Mouse (Mus musculus): Measurements from ENCODE around the gene Plod3. TPM values are rescaled to one million over a fixed set of nuclear protein-coding genes. Genes with fewer than 3 reads are reported as not detected.

The Plod3 gene
- polyA plus RNA-seq, 1 experiment = not detected

DNA sequence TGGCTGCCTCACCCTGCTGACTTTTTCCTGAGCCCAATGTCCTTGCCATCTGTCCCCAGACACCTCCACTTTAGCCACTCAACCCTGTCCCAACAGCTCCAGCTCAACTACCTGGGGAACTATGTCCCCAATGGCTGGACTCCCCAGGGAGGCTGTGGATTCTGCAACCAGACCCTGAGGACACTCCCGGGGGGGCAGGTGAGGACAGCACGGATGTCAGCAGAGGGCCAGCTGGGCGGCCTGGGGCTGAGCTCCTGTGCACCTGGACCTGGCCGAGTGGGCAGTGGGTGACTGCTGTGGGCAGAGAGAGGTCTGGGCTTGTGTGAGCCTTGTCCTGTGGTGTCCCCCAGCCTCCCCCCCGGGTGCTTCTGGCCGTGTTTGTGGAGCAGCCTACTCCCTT is 3.0 kb downstream of the Plod3 start:
- TF ChIP-seq POLR2A (IDR thresholded peaks at IDR 0.05; ENCODE audit: insufficient read depth, low read depth, low read length) (no peak), CTCF (IDR thresholded peaks at IDR 0.05; ENCODE audit: insufficient read depth, low read depth, low read length) (no peak)
- 94% methylated on average over 6 of the region's 6 CpGs for WGBS
- H3K4me3 ChIP-seq (ENCODE audit: insufficient read depth, low read depth, low read length) = no peak overlapping the region
- peaks cover 12% of the 10 kb centered on the region for H3K4me1 ChIP-seq (ENCODE audit: control insufficient read depth, insufficient read depth, low read length)
- H3K27ac ChIP-seq (ENCODE audit: insufficient read depth, low read depth, low read length) = no peak overlapping the region

DNA sequence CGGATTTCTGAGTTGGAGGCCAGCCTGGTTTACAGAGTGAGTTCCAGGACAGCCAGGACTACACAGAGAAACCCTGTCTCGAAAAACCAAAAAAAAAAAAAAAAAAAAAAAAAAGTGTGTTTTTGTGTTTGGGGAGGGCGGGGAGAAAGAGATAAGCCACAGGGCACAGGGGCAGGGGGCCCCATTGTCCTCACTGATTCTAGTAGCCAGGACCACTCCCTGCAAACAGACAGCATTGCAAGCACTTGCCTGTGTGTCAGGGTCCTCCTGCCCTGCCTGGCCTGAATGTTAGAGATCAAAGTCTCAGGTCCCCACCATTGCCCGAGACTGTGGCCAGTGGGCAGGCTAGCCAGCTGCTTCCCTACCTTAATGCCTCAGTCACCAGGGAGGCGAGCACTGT is 12.6 kb downstream of the Plod3 start:
- 79% methylated on average over 5 of the region's 5 CpGs for WGBS
- Histone ChIP-seq H3K27ac (ENCODE audit: insufficient read depth, low read depth, low read length) (no peak overlapping the region), H3K4me1 (ENCODE audit: control insufficient read depth, insufficient read depth, low read length) (peaks cover 15% of the 10 kb centered on the region), H3K4me3 (ENCODE audit: insufficient read depth, low read depth, low read length) (no peak overlapping the region)
- TF ChIP-seq CTCF (IDR thresholded peaks at IDR 0.05; ENCODE audit: insufficient read depth, low read depth, low read length) = no peak
- no peak for TF ChIP-seq POLR2A (IDR thresholded peaks at IDR 0.05; ENCODE audit: insufficient read depth, low read depth, low read length)

DNA sequence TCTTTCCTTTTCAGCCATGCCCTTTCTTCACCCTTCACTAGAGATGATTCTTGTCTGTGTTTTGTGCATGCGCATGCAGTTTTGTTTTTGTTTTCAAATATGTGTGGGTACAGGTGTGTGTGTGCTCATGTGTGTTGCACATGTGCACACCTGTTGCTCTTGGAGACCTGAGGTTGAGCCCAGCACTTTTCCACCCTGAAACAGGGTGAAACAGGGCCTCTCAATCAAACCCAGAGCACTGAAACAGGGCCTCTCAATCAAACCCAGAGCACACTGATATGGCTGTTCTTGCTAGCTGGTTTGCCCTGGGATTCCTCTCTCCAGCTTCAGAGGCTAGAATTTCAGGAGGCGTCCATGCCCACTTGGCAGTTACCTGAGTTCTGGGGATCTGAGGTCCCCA is 13.8 kb downstream of the Plod3 start:
- no peak for TF ChIP-seq CTCF (IDR thresholded peaks at IDR 0.05; ENCODE audit: insufficient read depth, low read depth, low read length)
- WGBS = 85% methylated on average over 2 of the region's 2 CpGs
- Histone ChIP-seq H3K4me1 (ENCODE audit: control insufficient read depth, insufficient read depth, low read length) (peaks cover 15% of the 10 kb centered on the region), H3K27ac (ENCODE audit: insufficient read depth, low read depth, low read length) (no peak overlapping the region), H3K4me3 (ENCODE audit: insufficient read depth, low read depth, low read length) (no peak overlapping the region)

DNA sequence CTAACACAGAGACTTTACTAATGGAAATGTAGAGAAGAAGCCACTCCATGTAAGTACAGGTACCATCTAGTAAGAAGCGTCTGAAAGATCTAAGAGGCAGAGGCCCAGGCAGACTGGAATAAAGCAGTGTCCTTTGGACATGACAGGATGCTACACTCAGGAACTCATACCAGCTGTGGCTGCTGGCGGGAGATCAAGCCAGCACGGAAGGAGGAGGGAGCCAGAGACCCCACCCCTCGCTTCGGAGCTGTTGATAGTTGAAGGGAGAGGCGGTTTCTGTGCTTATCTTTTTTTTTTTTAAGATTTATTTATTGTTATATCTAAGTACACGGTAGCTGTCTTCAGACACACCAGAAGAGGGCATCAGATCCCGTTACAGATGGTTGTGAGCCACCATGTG is 20.5 kb downstream of the Plod3 start:
- WGBS = 44% methylated on average over 8 of the region's 8 CpGs
- Histone ChIP-seq H3K4me3 (ENCODE audit: insufficient read depth, low read depth, low read length) (no peak overlapping the region), H3K27ac (ENCODE audit: insufficient read depth, low read depth, low read length) (no peak overlapping the region), H3K4me1 (ENCODE audit: control insufficient read depth, insufficient read depth, low read length) (no peaks in the 10 kb centered on the region)
- TF ChIP-seq CTCF (IDR thresholded peaks at IDR 0.05; ENCODE audit: insufficient read depth, low read depth, low read length) (no peak), POLR2A (IDR thresholded peaks at IDR 0.05; ENCODE audit: insufficient read depth, low read depth, low read length) (no peak)

DNA sequence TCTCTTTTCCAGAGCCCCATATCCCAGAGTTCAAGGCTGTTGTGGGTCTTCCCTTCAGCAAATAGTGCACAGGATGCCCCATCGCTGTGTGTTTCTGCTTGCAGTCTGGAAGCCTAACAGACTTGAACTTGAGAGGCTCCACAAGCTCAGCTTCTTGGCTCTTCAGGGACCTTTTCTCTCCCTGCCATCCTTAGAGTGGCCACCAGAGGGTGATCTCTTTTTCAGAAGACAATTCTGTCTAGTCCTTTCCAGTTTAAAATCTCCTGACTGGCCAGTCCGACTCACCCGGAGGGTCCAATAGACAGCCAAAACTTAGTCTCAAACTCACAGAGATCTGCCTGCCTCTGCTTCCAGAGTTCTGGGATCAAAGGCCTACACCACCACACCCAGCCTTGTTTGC is 23.2 kb downstream of the Plod3 start:
- no peaks in the 10 kb centered on the region for H3K4me1 ChIP-seq (ENCODE audit: control insufficient read depth, insufficient read depth, low read length)
- no peak overlapping the region for H3K4me3 ChIP-seq (ENCODE audit: insufficient read depth, low read depth, low read length)
- TF ChIP-seq POLR2A (IDR thresholded peaks at IDR 0.05; ENCODE audit: insufficient read depth, low read depth, low read length) (no peak), CTCF (IDR thresholded peaks at IDR 0.05; ENCODE audit: insufficient read depth, low read depth, low read length) (no peak)
- 21% methylated on average over 3 of the region's 3 CpGs for WGBS
- no peak overlapping the region for H3K27ac ChIP-seq (ENCODE audit: insufficient read depth, low read depth, low read length)

DNA sequence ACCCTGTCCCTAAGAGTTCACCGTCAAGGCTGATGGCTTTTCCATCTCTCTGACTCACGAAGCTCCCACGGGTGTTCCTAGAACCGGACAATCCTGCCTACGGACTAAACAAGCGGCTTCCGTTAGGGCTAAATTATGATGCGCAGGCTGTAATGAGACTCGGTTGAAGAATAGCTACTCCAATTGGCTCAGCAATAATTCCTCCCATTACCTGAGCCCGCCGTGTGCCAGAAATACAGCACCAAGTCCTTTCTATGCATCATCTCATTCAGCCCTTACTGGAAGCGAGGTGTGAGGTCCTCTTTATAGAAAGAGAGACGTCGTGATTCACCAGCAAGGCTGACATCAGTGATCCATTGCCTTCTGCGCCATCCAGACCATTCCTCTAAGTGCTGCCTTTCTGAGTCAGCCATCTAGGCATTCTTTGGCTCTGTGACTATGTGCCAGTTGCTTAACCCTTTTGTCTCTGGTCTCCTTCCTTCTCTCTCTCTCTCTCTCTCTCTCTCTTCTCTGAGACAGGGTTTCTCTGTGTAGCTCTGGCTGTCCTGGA is 25.7 kb downstream of the Plod3 start:
- no peak overlapping the region for H3K4me3 ChIP-seq (ENCODE audit: insufficient read depth, low read depth, low read length)
- 74% methylated on average over 15 of the region's 15 CpGs for WGBS
- H3K4me1 ChIP-seq (ENCODE audit: control insufficient read depth, insufficient read depth, low read length) = no peaks in the 10 kb centered on the region
- TF ChIP-seq POLR2A (IDR thresholded peaks at IDR 0.05; ENCODE audit: insufficient read depth, low read depth, low read length) (no peak), CTCF (IDR thresholded peaks at IDR 0.05; ENCODE audit: insufficient read depth, low read depth, low read length) (no peak)
- no peak overlapping the region for H3K27ac ChIP-seq (ENCODE audit: insufficient read depth, low read depth, low read length)

DNA sequence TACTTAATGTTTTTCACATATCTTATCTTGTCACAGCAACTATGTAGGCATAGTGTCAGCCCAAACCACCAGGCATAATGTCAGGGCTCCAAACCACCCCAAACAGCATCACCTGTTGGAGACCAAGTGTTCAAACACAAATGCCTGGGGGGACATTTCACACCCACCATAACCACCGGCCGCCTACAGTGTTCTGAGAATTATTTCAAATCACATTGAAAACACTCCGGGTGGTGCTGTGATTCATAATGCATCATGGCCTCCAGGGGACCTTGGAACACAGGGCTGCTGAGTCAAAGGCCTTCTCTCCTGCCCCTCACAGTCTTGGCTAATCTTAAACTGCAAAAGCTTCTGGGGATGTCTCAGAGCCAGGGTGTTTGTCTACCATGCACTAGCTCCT is 29.1 kb downstream of the Plod3 start:
- 65% methylated on average over 3 of the region's 3 CpGs for WGBS
- no peak overlapping the region for H3K27ac ChIP-seq (ENCODE audit: insufficient read depth, low read depth, low read length)
- no peaks in the 10 kb centered on the region for H3K4me1 ChIP-seq (ENCODE audit: control insufficient read depth, insufficient read depth, low read length)
- TF ChIP-seq POLR2A (IDR thresholded peaks at IDR 0.05; ENCODE audit: insufficient read depth, low read depth, low read length) (no peak), CTCF (IDR thresholded peaks at IDR 0.05; ENCODE audit: insufficient read depth, low read depth, low read length) (no peak)
- H3K4me3 ChIP-seq (ENCODE audit: insufficient read depth, low read depth, low read length) = no peak overlapping the region

DNA sequence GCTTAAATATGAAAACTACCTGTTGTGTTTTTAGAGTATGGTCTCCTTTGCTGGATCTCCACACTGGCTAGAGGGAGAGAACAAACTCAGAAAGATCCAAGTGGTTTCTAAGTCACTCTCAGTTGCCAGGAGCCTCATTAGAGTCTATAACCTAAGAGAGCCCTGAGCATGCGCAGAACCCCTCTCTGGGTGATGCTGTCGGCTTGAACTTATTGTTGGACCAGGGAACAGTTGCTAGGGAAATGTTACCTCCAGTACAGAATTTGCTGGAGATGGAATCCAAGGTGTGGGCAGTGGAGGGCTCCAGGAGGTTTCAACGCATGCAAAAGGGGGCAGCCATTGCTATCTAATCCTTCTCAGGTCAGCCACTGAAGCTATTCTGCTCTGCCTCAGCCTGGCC is 37.5 kb downstream of the Plod3 start:
- no peak overlapping the region for H3K4me3 ChIP-seq (ENCODE audit: insufficient read depth, low read depth, low read length)
- H3K4me1 ChIP-seq (ENCODE audit: control insufficient read depth, insufficient read depth, low read length) = peaks cover 9% of the 10 kb centered on the region
- TF ChIP-seq POLR2A (IDR thresholded peaks at IDR 0.05; ENCODE audit: insufficient read depth, low read depth, low read length) (no peak), CTCF (IDR thresholded peaks at IDR 0.05; ENCODE audit: insufficient read depth, low read depth, low read length) (no peak)
- no peak overlapping the region for H3K27ac ChIP-seq (ENCODE audit: insufficient read depth, low read depth, low read length)
- 42% methylated on average over 3 of the region's 3 CpGs for WGBS

DNA sequence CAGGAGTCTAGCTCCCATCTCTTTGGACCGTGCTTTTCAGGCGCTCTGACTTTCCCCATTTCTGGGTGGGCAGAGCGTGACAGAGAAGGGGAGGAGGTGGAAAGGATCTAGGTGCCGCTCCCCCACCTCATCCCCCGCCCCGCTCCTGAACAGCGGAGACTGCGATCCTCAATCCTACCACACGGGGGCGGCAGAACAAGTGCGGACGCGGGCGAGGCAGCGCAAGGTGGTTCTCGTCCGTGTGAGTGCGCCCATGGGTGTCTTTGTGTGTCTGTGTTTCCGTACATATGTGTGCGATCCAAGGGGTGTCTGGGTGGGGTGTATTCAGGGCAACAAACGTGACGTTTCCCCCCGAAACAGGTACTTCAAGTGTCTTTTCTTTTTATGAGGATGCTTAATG is 38.3 kb downstream of the Plod3 start:
- Histone ChIP-seq H3K4me1 (ENCODE audit: control insufficient read depth, insufficient read depth, low read length) (peaks cover 12% of the 10 kb centered on the region), H3K27ac (ENCODE audit: insufficient read depth, low read depth, low read length) (no peak overlapping the region), H3K4me3 (ENCODE audit: insufficient read depth, low read depth, low read length) (peak overlapping the region; percentile 12)
- under 1% methylated on average over 23 of the region's 23 CpGs for WGBS
- TF ChIP-seq POLR2A (IDR thresholded peaks at IDR 0.05; ENCODE audit: insufficient read depth, low read depth, low read length) (no peak), CTCF (IDR thresholded peaks at IDR 0.05; ENCODE audit: insufficient read depth, low read depth, low read length) (peak; percentile 91)

DNA sequence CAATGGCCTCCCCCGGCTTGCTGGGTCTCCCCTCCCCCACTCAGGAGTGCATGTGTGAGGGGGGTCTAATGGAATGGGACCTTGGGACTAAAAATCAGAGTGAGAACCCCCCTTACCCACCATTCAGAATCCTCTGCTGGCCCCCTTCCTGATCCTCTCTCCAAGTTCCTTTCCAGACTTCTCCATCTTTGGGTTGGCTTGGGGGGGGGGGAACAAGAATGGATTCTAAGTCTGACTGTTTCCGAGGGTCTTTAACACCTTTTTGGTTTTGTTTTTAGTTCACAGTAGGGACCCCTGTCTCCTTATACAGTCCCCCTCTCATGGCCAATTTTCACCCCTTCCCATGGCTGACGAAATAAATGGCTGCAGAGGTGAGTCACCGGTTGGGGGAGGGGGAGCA is 39.3 kb downstream of the Plod3 start, which contains the start of gene Vgf:
Vgf (plus strand) TSS at position 301 of the 400 bp plus-strand sequence.
- Histone ChIP-seq H3K4me1 (ENCODE audit: control insufficient read depth, insufficient read depth, low read length) (peaks cover 15% of the 10 kb centered on the region), H3K4me3 (ENCODE audit: insufficient read depth, low read depth, low read length) (peak within 1 kb of the TSS; percentile 12), H3K27ac (ENCODE audit: insufficient read depth, low read depth, low read length) (no peak within 1 kb of the TSS)
- no peak for TF ChIP-seq CTCF (IDR thresholded peaks at IDR 0.05; ENCODE audit: insufficient read depth, low read depth, low read length)
- 13% methylated on average over 4 of the region's 4 CpGs for WGBS
